Comparison of ENCODE assay signal across 23 mouse cellular contexts in the genomic region with DNA sequence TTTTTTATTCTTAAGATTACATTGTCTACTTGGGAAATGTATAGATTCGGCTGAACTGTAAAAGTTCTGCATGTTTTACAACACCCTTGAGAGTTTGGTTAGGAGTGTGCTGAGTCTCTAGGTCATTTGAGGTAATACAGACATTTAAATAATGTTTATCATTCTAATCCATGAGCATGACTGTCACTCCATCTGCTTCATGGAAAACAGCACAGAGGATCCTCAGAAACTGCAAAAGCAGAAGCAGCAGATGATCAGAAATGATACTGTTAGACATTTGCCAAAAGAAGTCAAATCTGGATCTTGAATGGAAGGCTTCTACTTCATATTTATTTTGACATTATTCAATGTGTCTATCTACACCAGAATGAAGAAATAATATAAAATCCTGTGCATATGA.
"Had no signal": no experiment of that assay in that cellular context is flagged by ENCODE, and none has a peak within 500 bp of the region (broad histone marks: within the 10 kb centered on the region; RNA-seq: fewer than 3 reads in every experiment).

No protein-coding gene starts in this region.

- H3K4me1 ChIP-seq: kidney, embryonic 15.5 days; limb, embryonic 12.5 days; limb, embryonic 15.5 days; midbrain, embryonic 12.5 days; midbrain, embryonic 15.5 days; neural tube, embryonic 12.5 days; neural tube, embryonic 15.5 days had no signal

- DNase-seq: kidney, adult 2 months; kidney, postnatal 10 days; kidney, postnatal 36 days; left cerebral cortex, postnatal 4 days; liver, postnatal 0 days; lung, embryonic 14.5 days; right cerebral cortex, adult 18-20 months; right cerebral cortex, postnatal 14 days; right cerebral cortex, postnatal 4 days; thymus, adult 2 months; thymus, postnatal 25 days had no signal

- H3K27me3 ChIP-seq: kidney, embryonic 15.5 days; limb, embryonic 12.5 days; limb, embryonic 15.5 days; midbrain, embryonic 12.5 days; midbrain, embryonic 15.5 days; neural tube, embryonic 12.5 days; neural tube, embryonic 15.5 days had no signal

- ATAC-seq: liver, postnatal 0 days; lung, postnatal 0 days; midbrain, embryonic 15.5 days had no signal

- H3K36me3 ChIP-seq: kidney, embryonic 15.5 days; limb, embryonic 12.5 days; limb, embryonic 15.5 days; midbrain, embryonic 12.5 days; midbrain, embryonic 15.5 days; neural tube, embryonic 12.5 days; neural tube, embryonic 15.5 days had no signal

- H3K27ac ChIP-seq: kidney, embryonic 15.5 days; limb, embryonic 12.5 days; limb, embryonic 15.5 days; liver, embryonic 14.5 days; macrophage; midbrain, embryonic 12.5 days; midbrain, embryonic 15.5 days; neural tube, embryonic 12.5 days; neural tube, embryonic 15.5 days; stomach, postnatal 0 days had no signal

- H3K4me2 ChIP-seq: kidney, embryonic 15.5 days; limb, embryonic 12.5 days; limb, embryonic 15.5 days; liver, embryonic 11.5 days; lung, embryonic 14.5 days; midbrain, embryonic 12.5 days; midbrain, embryonic 15.5 days; neural tube, embryonic 12.5 days; neural tube, embryonic 15.5 days had no signal

- H3K4me3 ChIP-seq: kidney, embryonic 15.5 days; limb, embryonic 12.5 days; limb, embryonic 15.5 days; midbrain, embryonic 12.5 days; midbrain, embryonic 15.5 days; neural tube, embryonic 12.5 days; neural tube, embryonic 15.5 days had no signal

- H3K9ac ChIP-seq: kidney, embryonic 15.5 days; limb, embryonic 12.5 days; limb, embryonic 15.5 days; liver, embryonic 14.5 days; liver, postnatal 0 days; lung, embryonic 14.5 days; midbrain, embryonic 12.5 days; midbrain, embryonic 15.5 days; neural tube, embryonic 12.5 days; neural tube, embryonic 15.5 days had no signal

- H3K9me3 ChIP-seq: kidney, embryonic 15.5 days; limb, embryonic 12.5 days; limb, embryonic 15.5 days; midbrain, embryonic 12.5 days; midbrain, embryonic 15.5 days; neural tube, embryonic 12.5 days; neural tube, embryonic 15.5 days had no signal
